Mouse (Mus musculus): ENCODE results near the gene Tas2r143.

Gene Tas2r143

GRCm38 (mm10) chr6:42365215-42365614 lies 34.8 kb upstream of the Tas2r143 start:
- no peak for DNase-seq (ENCODE audit: low read depth in 2 of 2, low spot score in 2 of 2)

- no peak for DNase-seq (ENCODE audit: low read depth in 2 of 2, low spot score in 2 of 2)
Observed at GRCm38 (mm10) chr6:42369870-42370269, 30.2 kb upstream of the Tas2r143 start.

- DNase-seq (ENCODE audit: low read depth in 2 of 2, low spot score in 2 of 2): no peak
Observed at GRCm38 (mm10) chr6:42370630-42371363, 29.2 kb upstream of the Tas2r143 start.

- no peak for DNase-seq (ENCODE audit: low read depth in 2 of 2, low spot score in 2 of 2)
Observed at GRCm38 (mm10) chr6:42372001-42372400, 28.0 kb upstream of the Tas2r143 start.

- no peak for DNase-seq (ENCODE audit: low read depth in 2 of 2, low spot score in 2 of 2)
Observed at GRCm38 (mm10) chr6:42372421-42372815, 27.6 kb upstream of the Tas2r143 start.

GRCm38 (mm10) chr6:42372816-42373547 lies 27.1 kb upstream of the Tas2r143 start, which contains the start of gene Epha1:
Gene Epha1, minus strand, starts transcription at chr6:42373268.
- peak; percentile 50 to 63 for DNase-seq (ENCODE audit: low read depth in 2 of 2, low spot score in 2 of 2)

GRCm38 (mm10) chr6:42373669-42374430 lies 26.2 kb upstream of the Tas2r143 start:
- DNase-seq (ENCODE audit: low read depth in 2 of 2, low spot score in 2 of 2): no peak

GRCm38 (mm10) chr6:42374701-42375100 lies 25.3 kb upstream of the Tas2r143 start:
- no peak for DNase-seq (ENCODE audit: low read depth in 2 of 2, low spot score in 2 of 2)

- DNase-seq (ENCODE audit: low read depth in 2 of 2, low spot score in 2 of 2): no peak
Observed at GRCm38 (mm10) chr6:42375131-42375530, 24.9 kb upstream of the Tas2r143 start.

GRCm38 (mm10) chr6:42376016-42376415 lies 24.0 kb upstream of the Tas2r143 start:
- DNase-seq (ENCODE audit: low read depth in 2 of 2, low spot score in 2 of 2): no peak

GRCm38 (mm10) chr6:42376504-42377019 lies 23.5 kb upstream of the Tas2r143 start:
- DNase-seq (ENCODE audit: low read depth in 2 of 2, low spot score in 2 of 2): no peak

GRCm38 (mm10) chr6:42377280-42377679 lies 22.8 kb upstream of the Tas2r143 start:
- no peak for DNase-seq (ENCODE audit: low read depth in 2 of 2, low spot score in 2 of 2)

- DNase-seq (ENCODE audit: low read depth in 2 of 2, low spot score in 2 of 2): no peak
Observed at GRCm38 (mm10) chr6:42379551-42379950, 20.5 kb upstream of the Tas2r143 start.

GRCm38 (mm10) chr6:42380416-42381144 lies 19.5 kb upstream of the Tas2r143 start:
- DNase-seq (ENCODE audit: low read depth in 2 of 2, low spot score in 2 of 2): peak; percentile 23 to 43

- DNase-seq (ENCODE audit: low read depth in 2 of 2, low spot score in 2 of 2): no peak
Observed at GRCm38 (mm10) chr6:42381221-42381620, 18.8 kb upstream of the Tas2r143 start.

- no peak for DNase-seq (ENCODE audit: low read depth in 2 of 2, low spot score in 2 of 2)
Observed at GRCm38 (mm10) chr6:42381916-42382381, 18.1 kb upstream of the Tas2r143 start.

- no peak for DNase-seq (ENCODE audit: low read depth in 2 of 2, low spot score in 2 of 2)
Observed at GRCm38 (mm10) chr6:42383360-42383759, 16.7 kb upstream of the Tas2r143 start.

- DNase-seq (ENCODE audit: low read depth in 2 of 2, low spot score in 2 of 2): no peak
Observed at GRCm38 (mm10) chr6:42385635-42386034, 14.4 kb upstream of the Tas2r143 start.

GRCm38 (mm10) chr6:42391796-42392330 lies 8.2 kb upstream of the Tas2r143 start:
- no peak for DNase-seq (ENCODE audit: low read depth in 2 of 2, low spot score in 2 of 2)

Measured in CD8-positive naive resting alpha-beta T cell, adult 2 months (primary cell).